Mouse (Mus musculus) liver, adult 2 months (tissue): ENCODE data around the gene Clcn6. TPM values are rescaled to one million over a fixed set of nuclear protein-coding genes. Genes with fewer than 3 reads are reported as not detected.
A peak's percentile ranks its signal among the peaks of the same experiment; 100 is the strongest.

ENCODE experiments used
- DNase-seq: peaks from one replicate; pipeline ENCODE4 v3.0.0-alpha.2; 2011; ENCODE audit warnings: low read depth, low spot score; ENCODE audit errors: extremely low read depth
- H3K27ac ChIP-seq: fragments of 200-500 bp; replicated peaks from 2 replicates; pipeline ENCODE4 v1.5.1; 2012; ENCODE audit warnings: low read depth, mild to moderate bottlenecking, control low read depth, inconsistent platforms, low read length; ENCODE audit not compliant: insufficient read depth
- H3K27me3 ChIP-seq: fragments of 200-500 bp; 2 replicates; pipeline ENCODE4 v1.6.1; 2012; ENCODE audit warnings: mild to moderate bottlenecking, moderate library complexity, low read length, inconsistent platforms; ENCODE audit not compliant: control insufficient read depth, insufficient read depth
- H3K36me3 ChIP-seq: fragments of 200-500 bp; 2 replicates; pipeline ENCODE4 v1.6.1; 2012; ENCODE audit warnings: low read length, inconsistent platforms; ENCODE audit not compliant: control insufficient read depth, insufficient read depth
- H3K4me1 ChIP-seq: fragments of 200-500 bp; 2 replicates; pipeline ENCODE4 v1.6.1; 2011; ENCODE audit warnings: low read length; ENCODE audit not compliant: control insufficient read depth, insufficient read depth
- H3K4me3 ChIP-seq: fragments of 200-500 bp; 2 replicates; pipeline ENCODE4 v1.5.1; 2011; ENCODE audit warnings: low read depth, mild to moderate bottlenecking, control low read depth, low read length, moderate library complexity; ENCODE audit not compliant: insufficient read depth
- H3K79me2 ChIP-seq: fragments of 200-500 bp; 2 replicates; pipeline ENCODE4 v1.6.1; 2012; ENCODE audit warnings: inconsistent platforms, mild to moderate bottlenecking, low read length, moderate library complexity; ENCODE audit not compliant: control insufficient read depth, insufficient read depth
- H3K9ac ChIP-seq: fragments of 200-500 bp; 2 replicates; pipeline ENCODE4 v1.6.1; 2012; ENCODE audit warnings: low read depth, mild to moderate bottlenecking, control low read depth, inconsistent platforms, low read length
- CTCF ChIP-seq: fragments of 200-500 bp; IDR thresholded peaks from 2 replicates; pipeline ENCODE4 v1.5.1; 2011; ENCODE audit warnings: low read depth, low read length, control low read depth
- POLR2A ChIP-seq: fragments of 200-500 bp; IDR thresholded peaks from 2 replicates; pipeline ENCODE4 v1.6.1; 2011; ENCODE audit warnings: low read length, control low read depth; ENCODE audit not compliant: insufficient read depth; ENCODE audit errors: extremely low read depth
- WGBS: fragments of 180-500 bp; shearing (Covaris S2); methylation state at CpG from one replicate; pipeline ENCODE4 v1.1.7; 2018; 5-methylcytosine and 5-hydroxymethylcytosine counted together
- polyA plus RNA-seq: library from polyadenylated mRNA; depleted of rRNA; stranded (reverse); fragments of >200 nt; gene quantifications from 2 replicates; pipeline ENCODE4 v1.2.3, GENCODE M21; 2012; rRNA removed
- total RNA-seq: library from RNA; depleted of rRNA; stranded (reverse); fragments of >200 nt; gene quantifications from 2 replicates; pipeline ENCODE4 v1.2.3, GENCODE M21; 2014; rRNA removed

Gene Clcn6
- total and polyA plus RNA-seq, 2 experiments = 1.8 to 5.3 TPM

DNA sequence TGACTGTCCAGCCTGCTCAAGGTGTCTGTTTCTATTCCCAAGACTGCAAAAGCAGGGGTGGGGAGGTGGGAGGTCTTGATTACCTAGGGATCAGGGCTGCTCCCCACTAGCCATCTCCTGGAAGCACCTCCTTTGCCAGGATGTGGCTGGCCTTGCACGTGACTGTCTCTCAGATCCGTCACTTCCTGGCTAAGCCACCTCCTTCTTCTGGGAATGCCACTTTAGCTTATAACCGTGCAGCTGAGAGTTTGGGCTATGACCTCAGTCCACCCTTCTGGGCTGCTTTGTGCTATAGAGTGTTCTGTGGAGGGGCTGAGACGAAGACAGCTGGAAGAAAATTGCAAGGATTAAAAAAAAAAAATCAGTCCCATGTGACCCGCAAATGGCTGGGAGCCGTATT lies 75.8 kb downstream of the Clcn6 start:
- H3K4me3 ChIP-seq = no peak overlapping the region
- H3K27me3 ChIP-seq = no peaks in the 10 kb centered on the region
- no peak for DNase-seq
- H3K4me1 ChIP-seq = no peaks in the 10 kb centered on the region
- WGBS = 58% methylated on average over 6 of the region's 6 CpGs
- H3K27ac ChIP-seq = no peak overlapping the region
- no peaks in the 10 kb centered on the region for H3K36me3 ChIP-seq
- no peak for TF ChIP-seq CTCF
- TF ChIP-seq POLR2A = no peak
- H3K79me2 ChIP-seq = no peaks in the 10 kb centered on the region
- H3K9ac ChIP-seq = no peak overlapping the region

DNA sequence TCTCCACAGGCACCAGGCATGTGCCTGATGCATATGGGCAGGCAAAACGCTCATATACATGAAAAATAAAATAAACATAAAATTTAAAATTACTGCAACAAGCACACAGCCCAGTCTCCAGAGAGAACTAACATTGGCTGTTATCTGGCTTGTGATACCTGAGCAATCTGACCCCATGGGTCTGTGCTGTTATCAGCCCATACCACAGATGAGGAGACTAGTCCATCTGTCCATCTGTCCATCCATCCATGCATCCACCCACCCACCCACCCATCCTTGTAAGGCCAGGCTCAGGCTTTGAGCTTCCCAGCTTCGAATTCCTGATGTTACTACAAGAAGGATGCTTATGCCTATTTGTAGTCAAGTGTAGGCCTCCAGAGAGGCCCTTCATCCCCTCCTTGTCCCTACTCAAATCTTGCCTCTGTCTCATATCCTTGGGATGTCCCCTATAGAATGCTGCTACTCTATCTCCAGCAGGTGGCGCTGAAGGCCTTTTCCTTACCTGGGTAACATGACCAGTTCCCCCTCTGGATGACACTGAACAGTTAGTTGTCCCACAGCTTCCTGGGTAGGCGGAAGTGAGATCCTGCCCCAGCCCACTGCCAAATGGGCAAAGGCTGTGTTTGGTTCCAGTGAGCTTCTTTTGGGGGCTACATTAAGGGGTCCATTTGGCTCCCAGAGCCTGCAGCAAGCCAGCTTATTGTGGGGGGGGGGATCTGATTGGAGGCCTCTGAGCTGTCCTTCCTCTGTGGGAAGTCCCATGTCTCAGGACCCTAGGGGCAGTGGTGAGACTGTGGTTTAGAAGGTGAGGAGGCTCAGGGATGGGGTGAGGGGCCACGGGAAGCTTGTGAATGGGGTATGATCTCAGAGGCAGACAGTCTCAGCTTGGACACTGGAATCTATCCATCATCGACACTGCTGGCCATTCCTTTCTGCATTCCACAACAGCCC lies 78.5 kb downstream of the Clcn6 start:
- Histone ChIP-seq H3K27me3 (no peaks in the 10 kb centered on the region), H3K36me3 (no peaks in the 10 kb centered on the region), H3K4me1 (no peaks in the 10 kb centered on the region), H3K9ac (no peak overlapping the region), H3K4me3 (no peak overlapping the region), H3K27ac (no peak overlapping the region), H3K79me2 (no peaks in the 10 kb centered on the region)
- WGBS = 38% methylated on average over 6 of the region's 6 CpGs
- TF ChIP-seq POLR2A (no peak), CTCF (peak; percentile 58)
- peak; percentile 33 for DNase-seq

DNA sequence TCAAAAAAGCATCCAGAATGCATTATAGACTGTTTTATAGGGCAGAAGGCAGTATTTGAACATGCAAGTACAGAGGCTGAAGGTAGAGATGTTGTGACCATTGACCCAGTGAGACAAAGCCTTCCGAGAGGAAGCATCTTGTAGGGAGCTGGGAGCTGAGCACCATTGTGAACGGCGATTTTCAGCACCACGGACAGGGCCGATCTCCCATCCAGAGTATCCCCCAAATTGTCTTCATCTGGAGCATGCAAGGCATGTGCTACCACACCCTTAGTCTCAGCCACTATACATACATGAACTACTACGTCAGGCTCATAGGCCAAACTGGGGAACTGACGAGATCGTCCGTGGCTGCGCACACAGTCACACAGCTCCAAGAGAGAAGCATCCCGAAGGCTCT lies 81.5 kb downstream of the Clcn6 start:
- WGBS = 43% methylated on average over 11 of the region's 11 CpGs

More for the DNA sequence above, 81.5 kb downstream of the Clcn6 start:
- Histone ChIP-seq H3K79me2 (no peaks in the 10 kb centered on the region), H3K27me3 (no peaks in the 10 kb centered on the region), H3K36me3 (no peaks in the 10 kb centered on the region), H3K4me3 (no peak overlapping the region), H3K9ac (no peak overlapping the region), H3K27ac (no peak overlapping the region), H3K4me1 (no peaks in the 10 kb centered on the region)
- DNase-seq = no peak
- TF ChIP-seq CTCF (no peak), POLR2A (no peak)

Other genes starting within 250 kb of the Clcn6 start
- gene Zfp984, start 229.0 kb downstream of the Clcn6 start, total RNA-seq = 1.6 and 2.6 TPM in 2 replicates
- 0.05 and 0.20 TPM in 2 replicates for gene Zfp984, start 229.0 kb downstream of the Clcn6 start, polyA plus RNA-seq
- gene Zfp933, start 190.5 kb downstream of the Clcn6 start, total RNA-seq = 3.8 and 4.9 TPM in 2 replicates
- 0.56 and 0.61 TPM in 2 replicates for gene Zfp933, start 190.5 kb downstream of the Clcn6 start, polyA plus RNA-seq
- gene Miip, start 170.0 kb downstream of the Clcn6 start, total RNA-seq = 11.4 and 12.1 TPM in 2 replicates
- gene Miip, start 170.0 kb downstream of the Clcn6 start, polyA plus RNA-seq = 28.4 and 44.3 TPM in 2 replicates
- gene Fv1, start 169.8 kb downstream of the Clcn6 start, total RNA-seq = 3.0 and 3.5 TPM in 2 replicates
- gene Fv1, start 169.8 kb downstream of the Clcn6 start, polyA plus RNA-seq = 0.57 and 0.61 TPM in 2 replicates
- 36.6 and 37.7 TPM in 2 replicates for gene Mfn2, start 134.1 kb downstream of the Clcn6 start, total RNA-seq
- 49.4 and 50.3 TPM in 2 replicates for gene Mfn2, start 134.1 kb downstream of the Clcn6 start, polyA plus RNA-seq
- gene Plod1, start 102.1 kb downstream of the Clcn6 start, total RNA-seq = 24.5 and 27.3 TPM in 2 replicates
- gene Plod1, start 102.1 kb downstream of the Clcn6 start, polyA plus RNA-seq = 32.9 and 38.3 TPM in 2 replicates
- gene 2510039O18Rik, start 97.9 kb downstream of the Clcn6 start, total RNA-seq = 13.5 and 16.8 TPM in 2 replicates
- gene 2510039O18Rik, start 97.9 kb downstream of the Clcn6 start, polyA plus RNA-seq = 36.6 and 40.1 TPM in 2 replicates
- not detected in 2 replicates for gene Nppb, start 53.0 kb downstream of the Clcn6 start, total RNA-seq
- not detected in 2 replicates for gene Nppb, start 53.0 kb downstream of the Clcn6 start, polyA plus RNA-seq
- gene Nppa, start 38.1 kb downstream of the Clcn6 start, total RNA-seq = not detected in 2 replicates
- not detected in 2 replicates for gene Nppa, start 38.1 kb downstream of the Clcn6 start, polyA plus RNA-seq
- 4.1 and 6.2 TPM in 2 replicates for gene Mthfr, start 256 bp upstream of the Clcn6 start, total RNA-seq
- gene Mthfr, start 256 bp upstream of the Clcn6 start, polyA plus RNA-seq = 11.8 and 12.9 TPM in 2 replicates
- 2.1 and 2.4 TPM in 2 replicates for gene Agtrap, start 49.2 kb upstream of the Clcn6 start, total RNA-seq
- 3.7 TPM in 2 replicates for gene Agtrap, start 49.2 kb upstream of the Clcn6 start, polyA plus RNA-seq
- gene Mad2l2, start 91.6 kb upstream of the Clcn6 start, total RNA-seq = 8.1 and 8.9 TPM in 2 replicates
- gene Mad2l2, start 91.6 kb upstream of the Clcn6 start, polyA plus RNA-seq = 49.6 and 58.5 TPM in 2 replicates
- not detected in 2 replicates for gene Draxin, start 91.9 kb upstream of the Clcn6 start, total RNA-seq
- not detected in 2 replicates for gene Draxin, start 91.9 kb upstream of the Clcn6 start, polyA plus RNA-seq
- 35.0 and 38.7 TPM in 2 replicates for gene Fbxo6, start 113.3 kb upstream of the Clcn6 start, total RNA-seq
- 91.9 and 97.2 TPM in 2 replicates for gene Fbxo6, start 113.3 kb upstream of the Clcn6 start, polyA plus RNA-seq
- 1.9 and 2.7 TPM in 2 replicates for gene Fbxo44, start 121.7 kb upstream of the Clcn6 start, total RNA-seq
- 2.2 and 3.4 TPM in 2 replicates for gene Fbxo44, start 121.7 kb upstream of the Clcn6 start, polyA plus RNA-seq
- gene Fbxo2, start 121.8 kb upstream of the Clcn6 start, total RNA-seq = 0.18 TPM in 1 of 2 replicates, not detected in the other
- gene Fbxo2, start 121.8 kb upstream of the Clcn6 start, polyA plus RNA-seq = 0.14 and 0.23 TPM in 2 replicates
- not detected in 2 replicates for gene Disp3, start 249.1 kb upstream of the Clcn6 start, total RNA-seq
- not detected in 2 replicates for gene Disp3, start 249.1 kb upstream of the Clcn6 start, polyA plus RNA-seq